Mouse (Mus musculus) C2C12 (cell line): ENCODE measurements around the gene Gpsm1.

Source experiments
- CTCF ChIP-seq: IDR thresholded peaks from one replicate; pipeline ENCODE4 v1.5.1; 2011; ENCODE audit not compliant: control insufficient read depth, insufficient read depth, insufficient read length
- MAX ChIP-seq: IDR thresholded peaks from one replicate; pipeline ENCODE4 v1.6.1; 2011; ENCODE audit warnings: mild to moderate bottlenecking, control low read depth
- MYOD1 ChIP-seq: IDR thresholded peaks from one replicate; pipeline ENCODE4 v1.6.1; 2011; ENCODE audit warnings: low read depth; ENCODE audit not compliant: control insufficient read depth, insufficient read length
- MYOG ChIP-seq: IDR thresholded peaks from one replicate; pipeline ENCODE4 v1.6.1; 2011; ENCODE audit not compliant: control insufficient read depth, insufficient read length; ENCODE audit errors: extremely low read depth
- USF1 ChIP-seq: IDR thresholded peaks from one replicate; pipeline ENCODE4 v1.6.1; 2011; ENCODE audit warnings: low read depth, mild to moderate bottlenecking, control low read depth, moderate library complexity

DNA sequence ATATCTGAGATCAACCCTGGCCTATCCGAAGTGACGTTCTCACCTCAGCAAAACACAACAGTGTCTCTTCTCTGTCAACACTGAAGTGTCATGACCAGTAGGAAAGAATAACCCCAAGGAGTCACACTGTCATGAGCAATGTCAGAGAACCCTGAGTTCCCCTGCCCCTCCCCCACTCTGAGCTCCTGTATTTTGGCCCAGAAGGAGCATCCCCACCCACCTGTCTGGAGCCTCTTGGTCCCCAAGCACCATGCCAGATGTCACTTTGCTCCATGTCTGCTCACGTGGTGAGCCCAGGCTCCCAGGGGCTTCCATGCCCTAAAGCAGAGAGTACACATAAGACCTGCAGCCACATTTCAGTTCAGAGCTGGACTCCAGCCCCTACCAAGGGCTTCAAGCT, 35.6 kb upstream of the Gpsm1 start:
- no peak for TF ChIP-seq MYOG
- TF ChIP-seq CTCF = no peak
- no peak for TF ChIP-seq USF1
- TF ChIP-seq MAX = no peak
- no peak for TF ChIP-seq MYOD1
